Mouse (Mus musculus) C2C12 (cell line): ENCODE results near the gene Tufm. TPM values are rescaled to one million over a fixed set of nuclear protein-coding genes. Genes with fewer than 3 reads are reported as not detected.
A peak's percentile ranks its signal among the peaks of the same experiment; 100 is the strongest.

Experiments used
- H3K27me3 ChIP-seq: one replicate; pipeline ENCODE4 v1.6.1; 2011; ENCODE audit not compliant: control insufficient read depth, insufficient read depth, insufficient read length
- H3K36me3 ChIP-seq: one replicate; pipeline ENCODE4 v1.6.1; 2011; ENCODE audit not compliant: control insufficient read depth, insufficient read depth
- H3K4me3 ChIP-seq: one replicate; pipeline ENCODE4 v1.5.1; 2011; ENCODE audit warnings: mild to moderate bottlenecking, control low read depth; ENCODE audit not compliant: poor library complexity, insufficient read depth, severe bottlenecking
- H3K79me2 ChIP-seq: one replicate; pipeline ENCODE4 v1.6.1; 2011; ENCODE audit not compliant: control insufficient read depth, insufficient read depth
- H3K79me3 ChIP-seq: one replicate; pipeline ENCODE4 v1.6.1; 2011; ENCODE audit warnings: low read depth, control low read depth
- H3ac ChIP-seq: one replicate; pipeline ENCODE3; 2011; ENCODE audit warnings: low read depth; ENCODE audit not compliant: control insufficient read depth, insufficient read length
- CEBPB ChIP-seq: IDR thresholded peaks from one replicate; pipeline ENCODE4 v1.6.1; 2011; ENCODE audit warnings: low read depth, mild to moderate bottlenecking, control low read depth, moderate library complexity
- CTCF ChIP-seq: IDR thresholded peaks from one replicate; pipeline ENCODE4 v1.5.1; 2011; ENCODE audit not compliant: control insufficient read depth, insufficient read depth, insufficient read length
- FOSL1 ChIP-seq: IDR thresholded peaks from one replicate; pipeline ENCODE4 v1.8.0; 2011; ENCODE audit warnings: mild to moderate bottlenecking, low read length; ENCODE audit not compliant: poor library complexity, insufficient read depth, severe bottlenecking
- MAX ChIP-seq: IDR thresholded peaks from one replicate; pipeline ENCODE4 v1.6.1; 2011; ENCODE audit warnings: mild to moderate bottlenecking, control low read depth
- MYOD1 ChIP-seq: IDR thresholded peaks from one replicate; pipeline ENCODE4 v1.6.1; 2011; ENCODE audit warnings: low read depth; ENCODE audit not compliant: control insufficient read depth, insufficient read length
- MYOG ChIP-seq: IDR thresholded peaks from one replicate; pipeline ENCODE4 v1.6.1; 2011; ENCODE audit not compliant: control insufficient read depth, insufficient read length; ENCODE audit errors: extremely low read depth
- USF1 ChIP-seq: IDR thresholded peaks from one replicate; pipeline ENCODE4 v1.6.1; 2011; ENCODE audit warnings: low read depth, mild to moderate bottlenecking, control low read depth, moderate library complexity
- polyA plus RNA-seq: library from polyadenylated mRNA; unstranded; fragments of >200 nt; fragmentation: generic; extraction: Trizol; gene quantifications from one replicate; pipeline ENCODE4 v1.2.1, GENCODE M21; 2012; ENCODE audit warnings: missing spikeins

Tufm gene
- polyA plus RNA-seq, 1 experiment, result 200 TPM

DNA sequence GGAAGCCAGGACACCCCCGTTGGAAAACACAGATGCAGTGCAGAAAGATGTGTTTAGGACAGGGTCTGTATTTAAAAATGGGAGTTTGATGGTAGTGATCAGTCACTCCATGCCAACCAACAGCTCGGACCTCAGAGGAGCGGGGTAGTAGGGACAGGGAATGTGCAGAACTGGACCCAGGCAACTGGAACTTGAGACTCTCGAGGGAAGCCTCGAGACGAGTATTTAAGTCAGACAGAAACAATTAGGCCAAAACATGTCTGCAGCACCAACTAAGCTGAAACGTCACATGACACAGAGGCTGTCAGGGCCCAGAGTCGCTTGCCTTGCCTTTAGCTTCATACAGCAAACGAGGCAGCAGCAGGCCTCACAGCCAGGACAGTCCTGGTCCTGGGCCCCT is 21.0 kb upstream of the Tufm start:
- Histone ChIP-seq H3K4me3 (no peak overlapping the region), H3K79me2 (no peaks in the 10 kb centered on the region), H3K36me3 (peaks cover 15% of the 10 kb centered on the region), H3K79me3 (no peaks in the 10 kb centered on the region), H3ac (no peak overlapping the region), H3K27me3 (no peaks in the 10 kb centered on the region)
- TF ChIP-seq MYOD1, result no peak
- TF ChIP-seq USF1, result peak; percentile 48

DNA sequence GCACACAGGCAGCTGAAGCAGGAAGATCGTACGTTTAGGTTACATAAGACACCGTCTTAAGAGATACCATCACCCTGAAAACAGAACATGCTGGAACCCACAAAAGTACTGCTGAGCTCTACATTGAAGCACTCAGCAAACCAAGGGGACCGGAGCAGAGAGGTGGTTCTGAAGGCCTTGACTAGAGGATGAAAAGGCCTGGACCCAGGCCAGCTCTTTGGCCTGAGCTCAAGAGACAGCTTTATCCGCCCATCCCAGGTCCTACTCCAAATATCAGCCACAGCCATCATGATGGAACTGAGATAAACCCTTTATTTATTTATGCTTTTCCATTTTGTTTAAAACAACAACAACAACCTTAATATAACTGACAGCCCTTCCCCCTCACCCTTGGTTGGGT is 20.5 kb upstream of the Tufm start:
- Histone ChIP-seq H3K79me2 (no peaks in the 10 kb centered on the region), H3K4me3 (no peak overlapping the region), H3ac (no peak overlapping the region), H3K79me3 (no peaks in the 10 kb centered on the region), H3K27me3 (no peaks in the 10 kb centered on the region), H3K36me3 (peaks cover 16% of the 10 kb centered on the region)
- TF ChIP-seq MAX, result no peak
- TF ChIP-seq CEBPB, result no peak
- no peak for TF ChIP-seq CTCF
- no peak for TF ChIP-seq USF1
- no peak for TF ChIP-seq MYOD1
- no peak for TF ChIP-seq FOSL1
- no peak for TF ChIP-seq MYOG

DNA sequence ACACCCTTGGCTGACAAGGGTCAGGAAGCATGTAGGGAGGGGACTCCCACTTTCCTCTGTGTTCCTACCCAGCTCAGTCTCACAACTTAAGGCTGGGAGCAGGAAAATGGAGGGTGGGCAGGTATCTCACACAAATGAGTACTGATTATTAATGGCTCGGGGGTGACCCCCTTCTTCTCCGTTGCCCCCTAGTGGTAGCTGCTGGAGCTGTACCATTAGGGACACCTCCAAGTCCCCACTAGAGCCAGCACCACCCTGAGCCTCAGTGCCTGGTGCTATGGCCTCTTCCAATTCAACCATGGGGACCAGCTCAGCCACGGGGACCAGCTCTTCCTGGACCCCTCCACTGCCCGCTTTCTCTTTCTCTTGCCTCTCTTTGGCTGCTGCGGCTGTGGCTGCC is 19.9 kb upstream of the Tufm start:
- Histone ChIP-seq H3ac (no peak overlapping the region), H3K79me2 (no peaks in the 10 kb centered on the region), H3K27me3 (no peaks in the 10 kb centered on the region), H3K4me3 (no peak overlapping the region), H3K79me3 (no peaks in the 10 kb centered on the region), H3K36me3 (peaks cover 16% of the 10 kb centered on the region)
- TF ChIP-seq MYOD1, result no peak
- no peak for TF ChIP-seq FOSL1
- no peak for TF ChIP-seq CEBPB
- peak; percentile 47 for TF ChIP-seq CTCF
- no peak for TF ChIP-seq USF1
- TF ChIP-seq MAX, result no peak
- no peak for TF ChIP-seq MYOG

DNA sequence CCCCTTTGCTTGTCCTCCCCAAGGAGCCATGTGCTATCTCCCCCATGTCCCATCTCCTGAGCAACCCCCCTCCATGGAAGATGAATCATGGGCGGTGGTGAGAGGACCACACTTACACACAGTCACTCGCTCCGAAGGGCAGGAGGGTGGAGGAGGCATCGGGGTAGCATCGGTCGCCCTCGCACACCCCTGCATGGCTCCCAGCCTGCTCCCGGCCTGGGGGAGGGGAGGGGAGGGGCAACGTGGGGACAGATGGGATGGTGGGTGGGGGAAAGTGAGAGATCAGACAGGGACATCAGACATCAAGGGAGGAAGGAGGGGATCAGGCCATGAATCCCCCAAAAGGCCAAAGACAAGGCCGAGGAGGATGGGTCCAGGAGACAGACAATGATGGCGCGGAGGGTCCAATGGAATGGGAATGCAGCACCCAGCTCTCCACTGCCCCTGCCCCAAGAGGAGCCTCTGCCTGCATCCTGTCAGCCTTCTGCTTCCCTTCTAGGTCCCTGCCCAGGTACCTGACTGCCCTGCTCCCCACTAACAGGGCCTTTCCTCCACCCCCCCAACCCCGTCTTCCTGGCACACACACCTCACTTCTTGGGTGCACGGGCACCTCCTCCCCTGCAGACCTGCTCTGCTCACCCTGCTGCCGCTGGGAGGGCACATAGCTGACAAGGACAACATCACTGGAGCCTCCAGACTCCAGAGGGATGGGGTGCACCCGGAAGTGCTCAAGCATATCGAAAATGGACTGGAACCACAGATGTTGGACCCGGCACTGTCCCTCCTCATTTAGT is 19.1 kb upstream of the Tufm start:
- Histone ChIP-seq H3K79me3 (no peaks in the 10 kb centered on the region), H3K27me3 (no peaks in the 10 kb centered on the region), H3K79me2 (peaks cover 4% of the 10 kb centered on the region), H3K36me3 (peaks cover 16% of the 10 kb centered on the region), H3ac (no peak overlapping the region), H3K4me3 (no peak overlapping the region)
- no peak for TF ChIP-seq MAX
- TF ChIP-seq MYOG, result no peak
- TF ChIP-seq FOSL1, result no peak
- TF ChIP-seq MYOD1, result no peak
- no peak for TF ChIP-seq CTCF

DNA sequence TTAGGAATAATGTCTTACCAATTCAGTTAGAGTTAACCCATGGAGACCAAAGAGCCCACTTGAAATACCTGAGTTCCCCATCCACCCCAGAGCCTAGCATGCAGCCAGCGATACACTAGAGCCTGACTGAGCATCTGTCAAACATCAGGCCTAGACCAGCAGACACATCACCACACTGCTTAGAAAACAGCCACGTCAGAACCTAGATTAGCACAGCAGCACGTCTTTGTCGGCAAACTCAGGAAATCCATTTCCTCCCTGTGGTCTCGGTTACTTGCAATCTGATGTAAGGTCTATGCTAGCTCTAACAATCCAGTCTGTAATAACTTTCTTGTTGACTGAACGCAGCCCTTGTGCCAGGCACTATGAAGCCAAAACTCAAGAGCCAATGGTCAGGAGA is 17.1 kb upstream of the Tufm start:
- H3K4me3 ChIP-seq, result no peak overlapping the region
- H3K36me3 ChIP-seq, result peaks cover 16% of the 10 kb centered on the region
- TF ChIP-seq CTCF (no peak), MAX (no peak), MYOG (no peak), USF1 (no peak), MYOD1 (no peak), CEBPB (no peak), FOSL1 (no peak)
- H3K79me2 ChIP-seq, result peaks cover 22% of the 10 kb centered on the region
- no peak overlapping the region for H3ac ChIP-seq
- H3K79me3 ChIP-seq, result peaks cover 8% of the 10 kb centered on the region
- no peaks in the 10 kb centered on the region for H3K27me3 ChIP-seq

DNA sequence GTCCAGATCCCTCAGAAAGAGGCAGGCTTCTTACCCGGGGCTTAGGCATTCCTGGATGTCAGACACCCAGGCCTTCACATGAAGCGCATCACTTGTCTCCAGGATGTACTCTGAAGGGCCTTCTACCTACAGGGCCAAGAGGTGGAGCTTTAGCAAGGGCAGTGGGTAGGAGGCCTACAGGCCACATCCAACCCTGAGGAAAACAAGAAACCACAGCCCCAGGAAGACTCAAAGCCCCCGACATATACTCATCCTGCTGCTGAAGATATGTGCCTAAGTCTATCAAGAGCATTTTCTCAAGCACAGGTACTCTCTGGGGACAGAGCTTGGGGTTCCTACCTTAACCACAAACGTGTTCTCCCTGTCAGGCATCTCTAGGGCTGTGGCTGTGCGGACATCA is 15.8 kb upstream of the Tufm start:
- Histone ChIP-seq H3ac (no peak overlapping the region), H3K27me3 (no peaks in the 10 kb centered on the region), H3K79me2 (peaks cover 29% of the 10 kb centered on the region), H3K4me3 (no peak overlapping the region), H3K36me3 (peaks cover 16% of the 10 kb centered on the region), H3K79me3 (peaks cover 8% of the 10 kb centered on the region)
- TF ChIP-seq FOSL1 (no peak), MYOG (no peak), MAX (no peak), CEBPB (no peak), USF1 (no peak), MYOD1 (no peak)
